Mouse (Mus musculus) kidney, adult 8-10 months (tissue): ENCODE measurements around the gene Tmem143.
"Not testable (repeated sequence)": the region's sequence is repeated elsewhere in the genome, so short reads cannot be mapped to it uniquely, and the experiment has no call there.

Experiments
- DNase-seq, 2 experiments: peaks; one replicate each; pipeline ENCODE4 v3.0.0; 2022

Tmem143 gene

DNA sequence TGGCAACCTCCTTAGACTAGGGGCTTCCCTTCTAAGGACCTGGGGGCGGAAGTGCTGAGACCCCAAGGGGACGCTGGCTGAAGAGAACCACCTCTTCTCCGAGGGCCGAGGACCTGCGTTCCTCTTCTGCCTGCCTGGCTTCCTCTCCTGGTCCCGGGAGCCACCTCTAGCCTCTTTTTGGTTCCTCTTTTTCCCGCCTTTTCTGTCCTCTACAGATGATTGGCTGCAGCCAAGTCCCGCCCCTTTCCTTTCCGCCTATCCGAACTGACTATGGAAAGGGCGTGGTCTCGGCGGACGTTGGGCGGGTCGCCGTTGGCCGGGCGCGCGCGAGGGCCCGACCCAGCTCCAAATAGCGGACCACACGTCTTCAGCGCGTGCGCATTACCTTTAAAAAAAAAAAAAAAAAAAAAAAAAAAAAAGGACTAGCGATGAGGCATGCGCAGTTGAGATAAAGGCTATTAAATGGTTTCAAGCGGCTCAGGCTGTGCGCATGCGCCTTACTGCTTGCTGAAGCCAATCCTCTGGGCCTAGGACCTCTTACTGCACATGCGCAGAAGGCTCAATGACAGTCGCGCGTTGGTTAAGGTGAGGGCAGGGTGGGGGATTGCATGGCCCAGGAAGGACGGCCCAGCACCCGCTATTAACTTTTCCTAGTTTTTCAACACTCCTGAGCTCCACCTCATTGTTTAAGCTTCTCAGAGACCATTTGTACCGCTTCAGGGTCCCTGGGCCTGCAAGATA lies at the start of gene Tmem143, which contains the start of gene Syngr4:
Gene Tmem143, plus strand, starts transcription at position 425 of the 741 bp plus-strand sequence.
Gene Syngr4, minus strand, starts transcription at position 198 of the 741 bp plus-strand sequence.
- peak; percentile 97 to 99 for DNase-seq

DNA sequence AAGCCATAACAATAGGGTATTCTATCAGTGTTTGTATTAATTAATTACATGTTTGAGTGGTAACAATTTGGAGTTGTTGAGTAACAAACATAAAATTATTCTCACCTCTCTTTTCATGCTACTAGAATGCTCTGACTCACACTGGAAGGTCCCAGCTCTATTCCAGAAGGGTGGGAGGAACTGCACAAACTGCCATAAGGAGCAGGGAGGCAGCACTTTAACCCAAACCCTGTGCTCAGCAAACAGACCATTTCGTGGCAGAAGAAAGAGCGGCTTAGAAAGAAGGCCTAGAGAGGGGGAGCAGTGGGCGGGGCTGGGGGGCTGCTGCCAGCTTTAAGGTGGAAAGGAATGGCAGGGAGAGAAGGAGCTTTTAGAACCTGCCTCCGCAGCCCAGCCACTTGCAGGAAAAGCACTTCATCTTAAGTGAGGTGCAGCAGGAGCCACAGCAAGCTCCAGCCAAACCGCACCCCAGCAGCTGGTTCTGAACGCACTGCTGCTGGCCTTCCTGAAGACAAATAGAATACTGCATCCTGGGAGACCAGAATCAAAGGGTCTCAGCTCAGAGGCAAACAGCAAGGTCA lies 48.2 kb upstream of the Tmem143 start:
- no peak for DNase-seq

DNA sequence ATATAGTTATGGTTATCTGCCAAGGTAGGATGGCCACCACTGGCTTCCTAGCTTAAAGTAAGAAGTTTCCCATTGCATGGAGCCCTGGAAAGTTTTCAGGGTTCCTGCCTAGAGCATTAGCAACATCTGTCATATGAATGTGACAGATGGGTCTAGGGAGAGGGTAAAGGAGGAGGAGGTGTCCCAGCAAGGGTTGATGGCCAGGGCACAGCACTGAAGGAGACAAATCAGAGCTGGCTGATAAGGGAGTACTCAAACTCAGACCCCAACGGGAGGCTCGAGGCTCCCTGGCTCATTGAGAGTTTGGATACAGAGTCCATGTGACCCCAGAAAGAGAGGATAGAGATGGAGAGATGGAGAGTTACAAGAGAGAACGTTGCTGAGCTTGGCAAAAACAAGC lies 46.1 kb upstream of the Tmem143 start:
- DNase-seq: no peak

DNA sequence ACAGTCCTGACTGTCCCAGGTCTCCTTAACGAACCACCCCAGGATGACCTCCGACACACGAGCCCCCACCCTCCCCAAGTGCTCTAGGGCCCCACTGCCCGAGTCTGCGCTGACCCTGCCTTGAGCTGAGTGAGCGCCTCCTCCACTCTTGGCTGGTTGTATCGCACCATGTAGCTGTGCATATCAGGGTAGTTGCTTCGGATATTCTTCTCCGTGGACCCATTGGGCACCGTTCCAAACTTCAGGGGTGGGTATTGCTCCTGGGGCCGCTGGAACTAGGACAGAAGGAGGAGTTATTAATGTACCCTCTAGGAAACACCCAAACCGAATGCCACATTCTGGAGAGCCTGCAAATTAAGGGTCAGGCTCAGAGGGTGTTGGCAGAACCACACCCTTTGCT lies 43.7 kb upstream of the Tmem143 start:
- no peak for DNase-seq

DNA sequence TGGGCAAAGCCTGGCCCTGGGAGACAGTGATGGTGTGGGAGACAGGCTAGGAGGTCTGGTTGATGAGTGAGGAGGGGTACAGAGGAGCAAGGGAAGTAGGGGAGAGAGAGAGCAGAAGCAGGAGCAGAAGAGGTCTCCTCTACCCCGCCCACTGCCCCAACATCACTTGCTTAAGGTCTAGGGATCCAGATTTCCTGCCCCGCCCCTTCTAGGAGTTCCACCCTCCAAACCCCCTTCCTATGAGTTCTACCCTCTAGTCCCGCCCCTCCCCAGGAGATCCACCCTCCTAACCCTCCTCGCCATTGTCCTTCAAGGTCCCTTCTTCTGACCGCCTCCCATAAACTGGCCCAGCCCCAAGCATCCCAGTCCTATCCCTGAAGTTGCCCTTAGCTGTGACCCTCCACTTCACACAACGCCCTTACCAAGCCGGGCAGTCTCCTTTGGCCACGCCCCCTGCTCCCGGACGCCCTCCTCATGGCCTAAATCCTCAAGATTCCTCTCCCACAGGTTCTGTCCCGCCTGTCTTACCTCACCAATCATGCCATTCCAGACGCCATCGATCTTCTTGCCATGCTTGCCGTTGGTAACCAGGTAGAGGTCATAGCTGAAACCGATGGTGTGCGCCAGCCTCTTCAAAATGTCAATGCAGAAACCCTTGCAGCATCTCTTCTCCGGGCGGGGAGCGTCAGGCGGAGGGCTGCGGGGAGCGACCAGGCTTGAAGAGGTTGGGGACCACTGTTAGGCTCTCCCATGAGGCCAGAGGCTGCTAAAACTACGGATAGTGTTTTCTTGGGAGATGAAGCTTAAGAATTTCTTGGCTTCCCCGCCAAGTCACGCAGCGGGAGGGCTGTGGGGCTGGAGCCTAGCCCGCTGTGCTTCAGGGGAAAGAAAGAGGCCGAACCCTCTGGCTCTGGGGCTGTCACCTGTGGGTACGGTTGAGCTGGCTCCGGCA lies 39.5 kb upstream of the Tmem143 start:
- no peak for DNase-seq

DNA sequence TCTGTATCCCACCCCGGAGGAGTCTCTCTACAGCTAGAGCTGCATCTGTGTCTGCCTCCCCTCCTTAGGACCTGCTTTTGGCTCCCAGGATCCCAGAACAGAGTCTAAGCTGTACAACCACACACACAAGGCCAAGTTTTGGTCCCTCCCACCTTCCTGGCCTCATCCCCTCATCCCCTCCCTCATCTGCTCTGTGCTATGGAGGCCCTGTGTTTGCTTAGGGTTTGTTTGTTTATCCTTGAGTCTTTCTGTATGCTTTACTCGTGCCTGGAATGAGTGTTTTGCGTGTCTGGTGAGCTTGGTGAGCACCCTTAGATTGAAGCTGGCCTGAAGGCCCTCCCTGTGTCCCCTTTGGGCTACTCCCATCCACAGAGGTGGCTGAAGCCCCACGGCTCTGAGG lies 37.7 kb upstream of the Tmem143 start:
- DNase-seq: no peak

DNA sequence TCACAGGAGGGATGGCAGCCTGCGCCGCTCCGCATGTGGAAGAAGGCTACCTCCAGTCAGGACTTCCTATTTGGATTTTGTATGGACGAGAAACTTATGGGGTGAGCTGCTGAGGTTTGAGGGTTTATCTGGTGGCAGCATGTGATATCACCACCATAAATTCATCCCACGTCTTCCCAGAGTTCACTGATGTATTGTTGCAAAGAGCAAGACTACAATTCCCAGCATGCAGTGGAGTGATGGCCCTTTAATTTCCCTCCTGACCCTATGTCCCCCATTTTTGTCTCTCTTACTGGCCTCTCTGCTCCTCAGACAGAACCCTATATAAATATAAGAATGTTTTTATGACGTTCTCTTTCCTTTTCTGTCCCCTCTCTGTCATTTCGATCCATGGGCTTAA lies 33.9 kb upstream of the Tmem143 start:
- DNase-seq: no peak

DNA sequence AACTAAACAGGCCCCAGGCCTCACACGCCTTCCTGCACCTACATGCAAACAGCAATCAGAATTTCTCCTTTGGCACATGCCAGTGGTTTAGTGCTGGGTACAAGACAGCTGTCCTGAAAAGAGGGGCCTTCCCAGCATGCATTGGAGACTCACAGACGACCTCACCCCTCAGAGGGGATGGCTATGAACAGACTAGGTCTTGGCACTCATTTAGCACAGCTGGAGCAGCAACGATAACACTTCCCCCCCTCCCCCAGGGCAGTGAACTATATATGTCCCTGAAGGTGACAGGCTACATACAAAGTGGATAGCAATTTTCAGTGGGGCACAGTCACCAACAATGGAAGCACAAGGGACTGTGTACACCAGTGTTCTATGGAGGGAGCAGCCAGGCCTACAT lies 32.3 kb upstream of the Tmem143 start:
- DNase-seq: no peak

DNA sequence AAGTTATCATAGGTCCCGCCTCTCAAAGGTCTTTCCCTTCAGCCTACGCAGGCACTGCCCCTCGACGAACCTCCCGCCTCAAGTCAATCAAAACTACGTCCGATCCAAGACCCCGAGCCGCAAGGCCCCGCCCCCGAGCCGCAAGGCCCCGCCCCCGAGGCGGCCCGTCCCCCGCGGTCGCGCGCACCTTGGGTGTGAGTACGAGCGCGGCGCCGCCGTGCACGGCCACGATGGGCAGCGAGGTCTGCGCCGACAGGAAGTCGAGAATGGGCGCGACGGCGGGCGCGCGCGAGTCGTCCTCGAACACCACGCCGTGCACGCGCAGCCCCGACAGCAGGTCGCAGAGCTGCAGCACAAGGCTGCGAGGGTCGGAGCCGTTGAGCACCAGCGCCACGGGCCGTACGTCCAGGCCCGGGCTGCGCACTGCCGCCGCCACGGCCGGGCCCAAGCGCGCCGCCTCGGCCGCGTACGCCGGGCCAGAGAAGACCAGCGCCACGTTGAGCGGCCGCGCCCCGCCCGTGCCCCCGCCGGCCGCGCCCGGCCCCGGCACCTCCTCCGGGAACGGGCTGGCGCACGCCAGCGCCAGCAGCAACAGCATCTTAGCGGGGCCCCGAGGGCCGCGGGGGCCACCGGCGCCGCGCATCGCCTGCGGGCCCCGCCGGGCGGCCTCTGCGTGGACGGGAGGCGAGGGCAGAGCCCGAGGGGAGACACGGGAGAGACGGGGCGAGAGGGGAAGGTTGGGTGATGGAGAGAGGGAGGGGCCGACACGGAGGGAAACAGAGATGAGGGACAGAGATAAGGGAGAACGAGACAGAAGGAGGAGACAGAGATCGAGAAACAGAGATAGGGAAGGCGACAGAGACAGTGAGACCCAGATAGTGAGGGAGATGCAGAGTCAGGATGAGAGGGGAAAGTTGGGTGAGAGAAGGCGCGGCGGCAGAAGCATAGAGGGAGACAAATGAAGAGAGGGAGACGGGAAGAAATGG lies 30.5 kb upstream of the Tmem143 start:
- DNase-seq: peak; percentile 85 to 88

DNA sequence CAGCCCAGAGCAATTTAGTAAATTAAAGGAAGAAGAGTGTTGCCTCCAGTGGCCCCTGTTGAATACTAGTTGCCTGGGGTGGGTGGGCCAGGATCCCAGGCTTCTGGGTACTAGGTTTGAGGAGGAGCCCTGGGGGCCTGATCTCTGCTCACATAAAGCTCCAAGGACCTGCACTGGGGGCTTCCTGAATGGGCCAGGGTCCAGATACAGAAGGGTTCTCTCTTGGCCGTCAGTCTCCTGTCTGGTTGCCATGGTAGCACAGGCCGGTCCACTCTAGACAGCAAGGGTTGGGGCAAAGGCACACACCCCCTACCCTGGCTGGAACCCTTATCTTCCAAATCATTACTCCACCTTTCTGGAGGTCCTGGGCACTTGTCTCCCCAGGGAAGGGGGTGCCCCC lies 28.9 kb upstream of the Tmem143 start:
- no peak for DNase-seq

DNA sequence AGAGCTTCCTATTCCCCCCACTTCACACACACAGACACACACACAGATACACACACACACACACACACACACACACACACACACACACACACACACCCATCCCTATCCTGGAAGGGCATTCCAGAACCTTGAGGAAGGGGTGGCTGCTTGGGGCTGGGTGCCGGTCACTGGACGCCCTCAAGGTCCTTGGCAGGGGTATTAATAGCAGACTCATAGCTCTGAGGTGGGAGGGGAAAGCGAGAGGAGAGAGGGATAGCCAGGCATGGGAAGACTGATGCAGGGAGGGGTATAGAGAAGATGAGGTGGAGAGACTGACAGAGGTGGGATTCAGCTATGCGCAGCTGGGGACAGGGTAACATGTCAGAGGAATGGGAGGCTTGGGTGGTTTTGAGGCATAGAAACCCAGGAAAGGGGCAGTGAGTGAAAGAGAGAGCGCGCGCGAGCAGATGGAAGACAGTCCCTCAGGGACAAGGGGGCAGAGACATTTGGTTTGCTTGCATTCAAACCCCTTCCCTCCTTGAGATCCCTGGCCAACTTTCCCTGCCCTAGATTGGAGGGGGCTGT lies 27.6 kb upstream of the Tmem143 start:
- DNase-seq: no peak

DNA sequence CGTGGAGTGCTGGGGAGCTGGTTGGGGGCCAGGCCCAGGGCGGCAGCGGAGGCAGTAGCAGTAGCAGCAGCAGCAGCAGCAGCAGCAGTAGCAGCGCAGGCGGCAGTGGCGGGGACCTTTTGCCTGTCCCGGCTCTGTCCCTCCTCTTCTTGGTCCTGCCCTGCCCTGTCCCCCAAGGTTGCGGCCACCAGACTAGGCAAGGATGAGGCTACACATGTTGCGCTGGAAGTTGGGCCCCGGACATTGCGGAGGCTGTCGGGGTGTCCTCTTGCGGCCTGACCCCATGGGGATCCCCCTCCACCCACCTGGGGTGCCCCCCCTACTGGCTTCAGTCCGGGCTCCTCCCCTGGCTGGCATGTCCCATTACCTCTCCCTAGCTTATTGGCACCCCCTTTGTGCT lies 27.0 kb upstream of the Tmem143 start:
- no peak for DNase-seq

DNA sequence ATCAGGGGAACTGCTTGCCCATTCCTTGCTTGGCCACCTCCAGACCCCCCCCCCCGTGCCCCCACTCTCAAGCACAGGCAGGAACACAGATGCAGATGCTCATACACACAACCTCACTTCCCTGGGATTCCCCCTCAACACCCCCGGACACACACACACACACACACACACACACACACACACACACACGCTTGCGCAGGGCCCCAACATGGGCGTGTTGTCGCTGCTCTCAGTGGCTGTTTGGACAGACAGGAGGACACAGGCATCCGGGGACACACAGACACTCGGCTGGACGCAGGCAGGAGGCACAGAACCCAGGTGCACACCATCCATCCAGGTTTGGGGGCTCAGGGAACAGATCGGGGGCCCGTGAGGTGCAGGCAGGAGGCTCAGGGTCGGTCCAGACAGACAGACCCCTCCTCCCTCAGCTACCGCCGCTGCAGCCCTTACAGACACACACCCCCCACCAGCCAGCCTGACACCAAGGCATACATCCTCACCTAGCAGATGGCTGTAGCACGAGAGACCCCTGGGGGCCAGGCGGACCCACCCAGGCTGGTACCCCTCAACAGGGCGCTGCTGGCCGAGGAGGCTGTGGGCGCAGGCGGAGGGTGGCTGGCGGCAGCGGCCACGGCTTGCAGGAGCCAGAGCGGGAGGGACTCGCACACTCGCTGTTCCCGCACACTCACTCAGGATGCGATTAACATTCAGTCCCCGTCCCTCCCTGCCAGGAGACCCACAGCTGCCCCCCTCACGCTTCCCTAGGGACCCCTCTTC lies 26.3 kb upstream of the Tmem143 start:
- DNase-seq: no peak

DNA sequence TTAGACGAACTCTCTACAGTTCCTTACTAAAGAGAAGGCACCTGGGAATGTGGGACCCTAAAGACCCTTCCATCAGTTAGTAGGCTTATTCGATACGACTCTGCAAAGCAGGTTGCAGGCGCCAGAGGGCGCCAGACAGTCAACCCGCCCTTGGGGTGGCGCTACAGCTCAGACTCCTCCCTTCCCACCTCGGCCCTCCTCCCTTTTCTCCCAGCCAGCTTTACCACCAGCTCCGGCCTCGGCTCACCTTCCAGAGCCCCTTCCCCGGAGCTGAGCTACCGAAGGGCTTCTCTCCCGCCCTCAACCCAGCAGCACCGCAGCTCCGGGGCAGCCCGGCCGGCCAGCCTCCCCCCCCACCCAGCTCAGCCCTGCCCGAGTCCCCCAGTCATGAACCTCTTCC lies 24.1 kb upstream of the Tmem143 start, which contains the start of gene Kdelr1:
Gene Kdelr1, plus strand, starts transcription at position 149 of the 400 bp plus-strand sequence.
- peak; percentile 87 to 91 for DNase-seq

DNA sequence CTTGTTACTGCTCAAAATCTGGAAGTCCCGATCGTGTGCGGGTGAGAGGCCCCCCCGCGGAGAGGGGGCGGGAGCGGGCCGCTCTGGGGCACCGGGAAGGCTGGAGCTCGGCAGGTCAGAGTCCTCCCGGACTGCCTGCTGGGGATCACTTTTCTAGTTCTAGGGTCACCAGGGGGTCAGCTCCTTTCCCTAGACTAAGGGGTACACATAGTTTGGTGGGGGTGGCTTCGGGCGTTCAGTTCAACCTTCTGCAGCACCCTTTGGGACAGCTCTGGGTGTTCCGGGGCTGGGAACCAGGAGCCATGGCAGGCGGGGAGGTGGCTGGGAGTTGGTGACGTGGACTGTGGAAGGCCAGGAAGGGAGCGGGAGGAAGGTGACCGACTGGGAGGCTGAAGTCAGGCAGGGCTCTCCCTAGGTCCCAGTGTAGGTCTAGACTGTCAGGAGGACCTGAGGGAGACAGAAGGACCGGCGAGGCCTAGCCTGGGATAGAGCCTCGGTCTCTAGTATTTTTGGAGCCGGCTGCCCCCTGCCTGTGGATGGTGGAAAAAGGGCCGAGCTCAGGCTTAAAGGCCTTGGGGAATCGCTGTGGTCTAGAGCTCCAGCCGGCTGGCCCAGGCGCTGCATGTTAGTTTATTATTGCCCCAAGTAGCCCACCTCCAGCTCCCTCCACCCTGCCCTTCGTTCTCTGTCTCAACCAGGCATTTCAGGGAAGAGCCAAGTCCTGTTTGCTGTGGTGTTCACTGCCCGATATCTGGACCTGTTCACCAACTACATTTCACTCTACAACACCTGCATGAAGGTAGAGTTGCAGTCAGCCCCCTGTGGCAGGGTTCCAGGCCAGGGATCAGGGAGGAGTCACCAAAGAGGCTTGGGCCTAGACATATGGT lies 23.4 kb upstream of the Tmem143 start:
- DNase-seq: peak; percentile 60 to 65

DNA sequence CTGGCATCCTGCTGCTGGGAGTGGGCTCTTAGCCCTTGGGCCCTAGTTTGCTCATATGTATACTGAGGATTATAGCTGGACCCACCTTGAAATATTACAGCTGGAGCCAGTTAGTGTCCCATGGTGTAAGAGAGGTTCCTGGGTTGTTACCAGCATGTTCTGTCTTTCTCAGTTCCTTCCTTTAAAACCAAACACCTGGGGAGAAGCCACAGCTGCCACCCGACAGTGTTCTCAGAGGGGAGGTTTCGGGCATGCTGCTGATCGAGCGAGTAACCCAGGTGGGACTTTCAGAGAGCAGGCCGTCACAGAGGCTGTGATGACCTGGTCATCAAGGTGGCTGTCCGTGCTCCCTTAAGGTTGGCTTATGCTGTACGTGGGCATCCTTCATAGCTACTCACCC lies 19.8 kb upstream of the Tmem143 start:
- DNase-seq: no peak

DNA sequence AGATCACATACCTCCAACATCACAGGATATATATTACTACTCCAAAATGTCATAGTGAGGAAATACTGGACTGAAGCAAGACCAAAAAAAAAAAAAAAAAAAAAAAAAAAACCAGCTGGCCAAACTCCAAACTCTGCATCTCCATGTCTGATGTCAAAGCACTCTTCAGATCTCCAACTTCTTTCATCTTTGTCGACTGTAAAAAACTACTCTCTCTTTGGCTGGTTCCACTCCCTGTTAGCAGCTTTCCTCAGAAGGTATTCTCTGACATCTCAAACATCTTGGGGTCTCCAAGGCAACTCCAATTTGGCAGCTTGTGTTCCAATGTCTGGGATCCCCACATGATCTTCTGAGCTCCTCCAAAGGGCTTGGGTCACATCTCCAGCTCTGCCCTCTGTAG lies 18.5 kb upstream of the Tmem143 start, which contains the start of gene Grin2d:
Gene Grin2d, minus strand, starts transcription at position 101 of the 400 bp plus-strand sequence.
- DNase-seq: not testable (repeated sequence)

DNA sequence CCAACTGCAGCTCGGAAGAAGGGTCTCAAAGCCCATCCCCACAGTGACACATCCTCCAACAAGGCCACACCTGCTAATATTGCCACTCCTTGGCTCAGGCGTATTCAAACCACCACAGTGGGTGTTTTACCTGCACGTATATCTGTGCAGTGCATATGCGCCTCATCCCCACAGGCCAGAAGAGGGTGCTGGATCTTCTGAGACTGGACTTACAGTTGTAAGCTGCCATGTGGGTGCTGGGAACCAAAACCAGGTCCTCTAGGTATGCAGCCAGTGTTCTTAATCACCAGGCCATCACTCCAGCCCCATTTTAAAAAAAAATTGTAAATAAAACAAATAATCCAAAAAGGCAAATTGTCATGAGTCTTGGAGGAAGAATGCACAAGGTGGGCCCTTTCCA lies 16.2 kb upstream of the Tmem143 start:
- no peak for DNase-seq

DNA sequence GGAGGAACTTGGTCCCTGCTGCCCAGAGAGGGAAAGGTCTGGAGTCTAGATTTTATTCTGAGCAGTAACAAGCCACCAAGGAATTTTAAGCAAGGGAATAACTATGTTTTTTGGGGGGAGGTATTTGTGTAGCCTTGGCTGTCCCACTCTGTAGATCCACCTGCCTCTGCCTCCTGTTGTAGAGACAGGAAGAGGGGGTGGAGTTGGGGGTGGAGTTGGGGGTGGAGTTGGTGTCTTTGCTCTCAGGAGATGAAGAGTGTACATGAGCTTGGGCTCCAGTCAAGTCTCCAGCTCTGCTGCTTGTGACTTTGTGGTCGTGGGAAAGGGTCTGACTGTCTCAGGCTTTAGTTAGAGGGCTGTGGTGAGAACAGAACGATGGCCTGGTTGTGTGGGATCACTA lies 15.7 kb upstream of the Tmem143 start:
- no peak for DNase-seq

DNA sequence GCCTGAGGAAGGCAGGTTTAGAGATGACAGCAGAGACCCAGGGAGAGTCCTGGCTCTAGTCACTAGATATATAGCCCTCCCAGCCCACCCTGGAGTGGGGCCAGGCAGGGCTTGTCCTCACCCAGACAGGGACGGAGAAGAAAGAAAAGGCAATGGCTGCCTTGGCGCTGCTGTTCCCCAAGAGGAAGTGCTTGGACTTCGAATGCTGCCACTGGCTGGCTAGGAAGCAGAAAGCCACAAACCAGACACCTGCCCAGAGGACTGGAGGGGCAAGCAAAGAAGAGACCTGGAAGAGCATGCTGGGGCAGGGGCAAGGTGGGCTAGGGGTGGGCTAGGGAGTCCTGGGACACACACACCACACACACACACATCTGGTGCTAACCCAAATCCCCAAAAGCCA lies 9.5 kb upstream of the Tmem143 start:
- DNase-seq: no peak
